Mouse (Mus musculus) heart, postnatal 4 days (tissue): ENCODE measurements around the gene Pde4b. TPM values are rescaled to one million over a fixed set of nuclear protein-coding genes. Genes with fewer than 3 reads are reported as not detected.
A peak's percentile ranks its signal among the peaks of the same experiment; 100 is the strongest.
"Not testable (repeated sequence)": the region's sequence is repeated elsewhere in the genome, so short reads cannot be mapped to it uniquely, and the experiment has no call there.

Experiments
- DNase-seq: peaks from one replicate; pipeline ENCODE4 v3.0.0; 2021
- total RNA-seq, 2 experiments: library from RNA; stranded (reverse); gene quantifications; 2 replicates each; pipeline ENCODE4 v1.2.3; 2021

Gene Pde4b
- 10 to 100 TPM; 67.2 to 72.1 TPM for total RNA-seq

DNA sequence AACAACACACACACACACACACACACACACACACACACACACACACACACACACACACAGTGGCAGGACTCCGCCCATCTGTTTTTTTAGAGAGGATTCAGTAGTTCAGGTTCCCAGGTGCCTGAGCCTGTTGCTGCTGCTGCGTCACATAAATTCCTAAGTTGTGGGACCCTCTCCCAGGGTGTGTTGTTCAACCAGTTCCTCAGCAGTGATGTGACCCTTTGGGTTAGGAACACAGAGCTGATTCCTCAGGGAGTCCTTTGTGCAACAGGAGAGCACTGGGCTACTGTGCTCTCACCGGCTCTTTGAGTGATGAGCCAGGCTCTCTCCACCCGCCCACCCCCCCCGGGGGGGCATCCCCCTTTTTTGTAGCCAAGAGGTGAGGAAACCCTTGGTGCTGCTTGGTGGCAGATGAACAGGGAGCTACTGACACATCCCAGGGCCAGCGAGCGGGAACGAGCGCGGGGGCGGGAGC lies at the start of gene Pde4b:
Gene Pde4b (plus strand): TSS at position 453 of the 475 bp plus-strand sequence.
- DNase-seq = no peak

DNA sequence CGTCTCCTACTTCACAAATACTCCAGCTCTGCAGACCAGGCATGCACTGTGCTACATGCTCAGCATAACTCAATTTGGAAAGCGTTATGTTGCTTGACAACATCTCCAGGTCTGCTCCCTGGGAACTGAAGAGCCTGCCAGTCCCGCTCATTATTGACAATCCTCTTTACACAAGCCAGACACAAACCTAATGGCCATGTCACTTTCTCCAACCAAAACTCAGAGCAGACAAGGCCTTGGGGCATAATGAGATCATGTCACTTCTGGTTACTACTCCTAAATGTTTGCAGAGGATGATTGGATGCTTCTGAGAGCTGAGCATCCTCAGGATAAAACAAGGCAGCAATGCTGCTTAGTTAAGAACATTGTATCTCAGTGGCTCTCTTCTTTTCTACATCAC lies 47.2 kb upstream of the Pde4b start:
- DNase-seq = no peak

DNA sequence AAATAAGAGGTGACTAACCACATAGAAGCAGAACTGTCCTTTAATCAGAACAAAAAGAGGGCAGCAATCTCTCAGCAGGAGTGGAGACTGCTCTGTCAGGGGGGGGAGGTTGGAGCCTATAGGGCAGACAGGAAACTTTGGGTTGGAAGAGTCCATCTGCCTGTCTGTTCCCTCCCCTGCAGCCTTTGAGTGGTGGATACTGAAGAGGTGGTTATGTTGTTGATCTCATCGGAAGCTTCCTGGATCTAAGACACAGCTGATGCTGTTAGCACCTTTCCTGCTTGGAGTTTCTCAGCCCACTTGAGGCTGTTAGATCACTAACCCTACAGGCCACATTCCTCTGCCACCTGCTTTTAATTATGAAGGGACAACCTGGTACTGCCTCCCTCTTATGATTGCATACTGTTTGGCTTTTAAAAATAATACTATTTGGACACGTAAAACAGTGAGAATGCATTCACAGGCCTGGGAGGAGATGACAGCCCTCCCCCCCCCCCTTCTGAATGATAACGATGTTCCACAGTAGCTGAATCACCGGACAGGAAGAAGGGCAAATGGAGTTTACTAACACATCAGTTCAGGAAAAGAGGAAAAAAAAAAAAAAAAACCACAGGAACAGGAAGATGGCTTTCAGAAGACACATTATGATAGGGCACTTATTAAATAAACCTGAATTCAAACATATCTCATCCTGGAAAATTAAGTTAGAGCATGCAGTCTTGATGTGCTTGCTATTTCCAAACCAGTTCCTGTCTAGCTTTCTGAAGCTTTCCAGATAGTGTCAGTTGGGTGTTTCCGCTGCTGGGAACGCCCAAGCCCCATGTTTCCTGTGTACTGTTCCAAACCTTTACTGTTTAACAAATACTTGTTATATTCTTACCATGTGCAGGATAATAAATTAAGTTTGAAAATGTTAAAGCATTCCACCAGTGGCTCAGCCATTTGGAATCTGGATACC lies 41.9 kb upstream of the Pde4b start:
- peak; percentile 17 for DNase-seq

DNA sequence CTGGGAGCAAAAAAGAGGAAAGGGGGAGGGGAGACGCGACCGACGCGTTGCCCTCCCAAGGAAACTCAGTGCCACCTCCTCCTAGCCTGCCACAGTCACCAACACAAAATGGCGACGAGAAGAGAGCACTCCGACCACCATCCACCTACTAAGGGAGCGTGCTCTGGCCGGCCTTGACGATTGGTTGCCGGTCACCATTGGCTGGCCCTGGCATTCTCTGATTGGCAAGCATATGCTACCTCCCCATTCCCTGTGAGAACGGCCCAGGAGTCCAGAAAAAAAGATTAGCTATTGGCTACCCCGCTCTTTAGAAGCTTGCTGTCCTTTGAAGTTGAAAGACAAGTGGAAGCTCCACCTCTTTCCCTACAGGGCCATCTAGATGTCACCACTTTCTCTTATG lies 38.0 kb upstream of the Pde4b start:
- not testable (repeated sequence) for DNase-seq

DNA sequence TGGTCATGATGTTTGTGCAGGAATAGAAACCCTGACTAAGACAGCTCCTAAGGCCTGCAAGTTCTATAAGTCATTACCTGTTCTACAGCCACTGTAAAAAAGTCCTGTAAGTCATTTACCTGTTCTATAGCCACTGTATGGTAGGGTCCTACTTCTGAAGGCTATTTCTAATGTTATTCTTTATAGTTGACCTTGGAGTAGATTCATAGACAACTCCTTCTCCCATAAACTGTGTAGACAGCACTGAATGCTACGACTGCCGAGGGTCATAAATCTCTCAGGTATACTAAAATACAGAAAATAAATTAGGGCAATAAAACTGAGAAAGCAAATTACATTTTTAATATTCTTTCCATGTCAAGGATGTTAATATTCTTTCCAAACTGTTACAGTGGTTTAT lies 26.0 kb upstream of the Pde4b start:
- no peak for DNase-seq

DNA sequence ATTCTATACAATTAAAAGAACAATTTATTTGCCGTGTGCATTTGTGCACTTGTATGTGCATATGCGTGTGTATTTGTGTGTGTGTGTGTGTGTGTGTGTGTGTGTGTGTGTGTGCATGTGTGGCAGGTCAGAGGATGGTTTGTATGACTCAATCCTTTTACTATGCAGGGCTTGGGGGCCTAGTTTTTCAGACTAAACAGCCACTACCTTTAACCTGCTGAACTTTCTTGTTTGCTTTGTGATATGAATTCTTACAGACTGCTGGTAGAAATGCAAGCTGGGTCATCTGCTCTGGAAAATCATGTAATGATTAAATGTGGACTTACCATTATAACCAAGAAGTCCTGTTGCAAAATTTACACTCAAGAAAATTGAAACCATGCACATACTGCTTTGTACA lies 18.0 kb upstream of the Pde4b start:
- DNase-seq = no peak

DNA sequence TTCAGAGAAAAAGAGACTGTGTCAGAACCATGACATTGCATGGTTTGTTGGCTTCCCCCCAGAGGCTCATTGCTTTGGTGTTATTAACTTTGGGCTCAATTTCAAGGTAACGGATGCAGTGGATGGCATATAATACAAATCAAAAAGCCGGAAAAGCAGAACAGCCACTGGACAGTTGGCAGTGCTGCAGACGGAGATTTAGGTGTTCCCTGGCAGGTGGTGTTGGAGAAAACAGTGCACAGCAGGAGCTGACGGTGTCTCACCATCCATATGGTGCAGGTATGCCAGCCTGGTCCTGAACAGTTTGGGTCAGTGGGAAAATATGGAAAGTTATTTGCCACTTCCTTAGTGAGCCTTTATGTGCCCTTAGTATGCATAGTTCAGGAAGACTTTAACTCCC lies 1.0 kb upstream of the Pde4b start:
- no peak for DNase-seq

DNA sequence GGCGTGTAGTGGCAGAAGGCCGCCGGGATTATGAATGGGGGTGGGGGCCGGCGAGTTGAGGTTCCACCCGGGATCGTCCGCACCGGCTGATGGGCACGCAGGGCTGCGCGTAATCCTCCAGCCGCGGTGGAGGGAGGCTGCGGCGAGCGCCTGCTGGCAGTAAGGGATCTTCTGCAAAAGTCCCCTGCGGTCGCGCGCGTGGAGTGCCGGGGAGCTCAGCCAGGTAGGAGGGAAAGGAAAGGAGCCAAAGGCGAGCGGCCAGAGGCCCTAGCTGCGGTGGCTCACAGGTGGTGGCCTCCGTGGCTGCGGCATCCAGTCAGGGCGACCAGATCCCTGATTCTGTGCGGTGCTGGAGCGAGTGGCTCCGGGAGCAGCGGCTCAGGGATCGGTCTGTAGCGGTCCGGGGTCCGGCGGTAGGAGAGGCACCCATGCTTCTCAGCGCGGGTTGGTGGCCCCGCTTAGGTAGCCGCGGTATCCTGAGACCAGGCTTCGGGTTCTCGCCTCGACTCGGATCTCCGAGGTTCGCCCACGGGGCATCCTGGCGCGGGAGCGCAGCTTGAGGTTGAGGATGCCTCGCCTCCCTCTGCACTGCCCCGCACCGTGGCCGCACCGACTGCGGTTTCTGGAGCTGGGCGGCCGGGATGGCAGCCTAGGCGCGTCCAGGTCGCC lies 357 bp downstream of the Pde4b start:
- DNase-seq = peak; percentile 21

DNA sequence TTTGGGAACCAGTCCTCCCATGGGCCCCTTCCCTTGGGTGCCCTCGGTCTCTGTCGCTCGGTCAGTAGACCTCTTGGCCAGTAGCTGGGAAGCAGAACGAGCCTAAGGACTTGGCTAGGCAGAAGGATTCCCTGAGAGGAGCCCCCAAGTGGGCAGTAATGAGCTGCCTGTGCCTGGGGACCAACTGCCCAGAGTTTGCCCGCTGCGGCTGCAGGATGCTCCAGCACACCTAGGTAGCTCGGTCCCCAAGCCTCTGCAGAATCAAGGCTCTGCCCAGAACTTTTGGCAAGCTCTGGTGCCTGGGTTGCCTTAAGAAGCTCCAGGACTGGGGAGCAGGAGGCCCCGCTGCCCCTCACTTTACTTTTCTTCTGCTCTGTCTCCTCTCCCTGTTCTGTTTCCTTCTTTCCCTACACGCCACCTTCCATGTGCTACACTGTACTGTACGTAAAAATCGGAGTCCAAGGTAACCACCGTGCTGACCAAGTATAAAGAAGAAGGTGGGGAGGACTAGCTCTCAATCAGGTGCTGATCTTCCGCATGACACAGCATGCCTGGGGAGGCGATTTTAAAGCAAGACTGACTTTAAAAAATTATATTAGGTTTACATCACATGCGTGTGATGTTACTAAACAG lies 1.0 kb downstream of the Pde4b start:
- DNase-seq = no peak

DNA sequence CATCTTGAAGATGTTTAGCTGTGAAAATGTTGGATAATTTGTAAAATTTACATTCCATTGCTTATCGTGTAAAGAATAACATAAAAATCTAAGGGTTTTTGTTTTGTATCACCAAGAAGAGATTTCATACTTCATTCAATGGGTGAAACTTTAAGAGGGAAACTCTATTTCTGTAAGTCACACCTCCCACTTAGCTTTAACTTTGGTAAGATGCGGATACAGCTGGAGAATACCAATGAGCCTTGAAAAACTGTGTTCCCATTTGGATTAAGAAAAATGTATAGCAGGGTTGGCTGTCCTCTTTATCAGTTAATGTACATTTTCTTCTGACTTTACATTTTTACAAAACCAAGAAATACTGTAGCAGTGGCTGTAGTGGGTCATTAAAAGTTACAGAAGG lies 8.5 kb downstream of the Pde4b start:
- DNase-seq = no peak

DNA sequence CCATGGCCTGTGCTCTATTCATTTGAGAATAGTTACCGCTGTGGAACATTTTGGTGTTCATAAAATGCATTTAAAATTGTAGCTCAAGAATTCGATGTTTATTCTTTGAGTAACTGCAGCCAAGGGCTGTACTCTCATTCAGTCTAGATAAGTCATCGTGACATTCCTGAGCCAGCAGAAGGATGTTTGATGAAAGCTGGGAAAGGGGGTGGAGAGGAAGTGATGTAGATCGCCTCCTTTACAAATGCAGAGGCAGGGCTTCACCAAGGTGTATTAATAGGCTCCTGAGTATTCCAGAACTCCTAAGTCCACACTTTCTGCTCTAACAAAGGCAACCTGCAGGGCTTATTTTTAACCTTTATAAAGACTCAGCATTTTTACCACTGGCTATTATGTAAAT lies 14.9 kb downstream of the Pde4b start:
- DNase-seq = no peak

DNA sequence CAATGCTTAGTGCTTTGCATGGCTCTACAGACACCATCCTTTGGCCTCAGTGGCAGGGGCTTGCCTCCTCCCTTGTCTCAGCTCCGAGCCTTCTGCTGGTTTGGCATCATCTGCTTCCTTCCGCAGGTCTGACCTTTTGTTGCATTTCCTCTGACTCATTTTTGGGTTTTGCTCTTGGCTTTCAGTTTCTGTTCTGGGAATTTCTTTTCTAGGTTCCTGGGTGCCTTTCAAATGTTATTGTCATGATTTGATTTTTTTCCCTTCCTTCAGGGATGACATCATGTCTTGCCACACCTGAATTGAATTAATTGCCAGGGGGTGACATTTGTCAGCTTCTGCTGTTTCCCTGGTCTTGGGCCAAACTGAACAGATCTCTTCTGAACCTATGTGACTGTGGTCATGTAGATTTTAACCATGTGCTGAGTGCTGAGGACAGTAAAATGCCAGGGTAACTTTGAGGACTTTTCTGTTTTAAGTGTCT lies 17.2 kb downstream of the Pde4b start:
- no peak for DNase-seq

DNA sequence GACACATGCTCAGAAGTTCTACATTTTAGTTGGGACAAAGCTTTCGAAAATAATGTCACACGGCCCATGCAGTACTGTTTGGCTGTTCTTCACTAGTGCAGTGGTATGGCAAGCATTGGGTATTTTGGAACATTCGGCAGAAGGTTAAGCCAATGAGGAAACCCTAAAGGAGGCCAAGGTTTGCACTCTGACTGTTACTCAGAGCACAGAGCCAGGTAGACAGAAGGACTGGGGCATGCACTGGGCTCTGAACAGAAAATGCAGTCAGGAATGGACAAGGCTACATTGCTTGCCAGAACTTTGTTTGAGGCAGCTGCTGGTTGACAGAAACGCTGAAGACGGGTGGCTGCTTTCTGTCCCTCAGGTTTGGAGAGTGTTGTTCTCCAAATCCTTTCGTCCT lies 19.4 kb downstream of the Pde4b start:
- no peak for DNase-seq

DNA sequence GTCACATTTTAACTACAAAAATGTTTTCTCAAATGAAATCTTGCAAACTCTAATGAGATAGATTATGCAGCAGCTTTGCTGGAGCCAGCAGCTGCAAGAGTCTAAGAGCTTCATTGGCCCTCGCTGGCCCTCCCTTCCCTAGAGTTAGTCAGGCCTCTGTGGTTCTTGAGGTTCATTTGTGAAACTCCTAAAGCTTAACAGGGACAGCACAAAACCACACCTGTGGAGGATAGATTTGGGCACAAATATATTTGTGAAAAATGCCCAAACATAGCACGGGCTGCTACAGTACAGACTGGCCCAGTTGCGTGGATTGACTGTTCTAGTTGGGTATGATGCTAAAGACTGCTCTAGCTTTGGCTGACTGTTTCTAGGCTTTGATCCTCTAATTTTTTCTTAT lies 32.1 kb downstream of the Pde4b start:
- no peak for DNase-seq

DNA sequence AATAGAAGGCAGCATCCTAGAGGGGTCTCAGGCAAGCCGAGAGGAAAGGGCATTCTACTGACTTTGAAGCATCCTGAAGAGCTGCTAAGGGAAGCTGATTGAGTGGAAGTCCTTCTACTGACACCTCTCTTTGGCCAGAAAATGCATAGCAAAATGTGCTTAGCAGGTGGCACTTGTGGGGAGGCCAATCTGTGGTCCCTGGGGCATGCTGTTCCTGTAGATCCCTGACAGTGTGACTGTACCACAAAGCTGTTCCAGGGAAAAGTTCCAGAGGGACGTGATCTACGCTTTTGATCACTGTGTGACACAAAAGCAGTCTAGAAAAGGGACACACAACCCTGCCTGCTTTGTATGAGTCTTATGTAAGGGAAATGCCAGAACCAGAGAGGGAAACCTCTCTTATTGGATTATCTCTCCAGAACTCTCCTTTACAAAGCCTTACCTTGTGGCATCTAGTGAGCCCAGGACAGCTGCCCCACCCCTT lies 49.1 kb downstream of the Pde4b start:
- no peak for DNase-seq

DNA sequence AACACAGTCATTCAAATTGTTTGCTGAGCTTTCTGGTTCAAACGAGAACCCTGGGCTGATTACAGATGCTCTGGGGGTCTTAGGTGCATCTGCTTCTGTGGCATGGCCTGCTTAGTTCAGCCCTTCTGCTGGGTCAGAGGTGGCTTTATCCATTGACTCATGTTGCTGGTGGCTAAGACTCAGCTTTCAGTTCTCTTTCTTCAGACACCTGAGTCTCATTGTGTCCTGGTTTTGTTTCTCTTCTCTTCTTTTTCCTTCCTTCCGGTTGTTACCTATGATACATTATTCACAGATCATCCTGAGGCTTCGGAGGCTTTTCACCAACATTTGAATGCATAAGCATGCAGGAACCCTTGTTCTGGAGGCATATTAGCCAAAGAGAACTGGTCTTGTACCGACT lies 51.0 kb downstream of the Pde4b start:
- no peak for DNase-seq

DNA sequence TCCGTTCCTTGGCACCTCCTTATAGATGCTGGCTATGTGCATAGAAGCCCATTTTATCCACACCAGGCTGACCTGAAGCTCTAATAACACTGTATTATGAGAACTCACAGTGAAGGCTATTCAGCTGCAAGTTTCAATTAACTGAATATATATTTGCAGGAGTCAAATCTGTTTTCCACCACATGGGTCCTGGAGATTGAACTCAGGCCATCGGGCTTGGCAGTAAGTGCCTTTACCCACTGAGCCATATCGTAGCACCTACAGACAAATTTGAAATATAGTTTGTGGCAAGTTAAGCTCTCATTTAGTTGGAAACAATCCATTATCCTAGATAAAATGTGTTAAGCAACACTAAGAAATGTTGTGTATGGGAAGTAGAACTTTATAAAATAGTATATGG lies 53.9 kb downstream of the Pde4b start:
- no peak for DNase-seq

DNA sequence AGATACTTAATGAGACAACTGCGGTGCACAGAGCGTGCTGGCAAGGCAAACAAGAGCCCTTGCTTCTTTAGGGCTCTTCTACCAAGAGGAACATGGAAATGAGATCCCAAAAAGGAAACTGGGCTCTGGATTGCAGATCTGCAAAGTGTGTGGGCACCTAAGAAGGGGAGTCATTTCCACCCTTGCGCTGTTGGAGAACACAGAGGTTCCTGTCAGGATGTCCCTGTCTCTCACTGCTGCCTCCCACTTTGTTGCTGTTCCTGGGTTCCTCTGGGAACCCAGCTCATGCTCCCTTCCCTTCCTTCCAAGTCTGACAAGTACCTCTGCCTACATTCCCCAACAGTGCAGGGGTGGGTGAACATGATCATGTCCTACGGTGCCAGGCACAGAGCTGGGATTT lies 61.4 kb downstream of the Pde4b start:
- no peak for DNase-seq

DNA sequence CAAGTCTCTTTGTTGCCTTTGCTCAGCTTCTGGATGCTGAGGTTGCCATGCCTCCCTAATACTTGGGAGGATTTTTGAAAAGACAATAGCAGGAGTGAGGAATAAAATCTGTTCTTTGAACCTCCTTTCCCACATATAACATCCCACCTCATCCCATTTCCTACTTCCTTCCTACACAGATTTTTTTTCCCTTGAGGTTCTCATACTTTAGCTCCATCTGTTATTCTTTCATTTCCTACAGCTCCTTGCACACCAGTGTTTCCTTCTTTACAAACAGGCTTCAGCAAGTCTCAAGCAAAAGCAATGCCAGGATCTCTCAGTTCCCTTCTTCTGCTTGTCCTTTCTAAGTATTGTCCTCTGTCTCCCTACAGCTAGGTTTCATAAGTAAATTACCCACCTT lies 71.8 kb downstream of the Pde4b start:
- DNase-seq = no peak

DNA sequence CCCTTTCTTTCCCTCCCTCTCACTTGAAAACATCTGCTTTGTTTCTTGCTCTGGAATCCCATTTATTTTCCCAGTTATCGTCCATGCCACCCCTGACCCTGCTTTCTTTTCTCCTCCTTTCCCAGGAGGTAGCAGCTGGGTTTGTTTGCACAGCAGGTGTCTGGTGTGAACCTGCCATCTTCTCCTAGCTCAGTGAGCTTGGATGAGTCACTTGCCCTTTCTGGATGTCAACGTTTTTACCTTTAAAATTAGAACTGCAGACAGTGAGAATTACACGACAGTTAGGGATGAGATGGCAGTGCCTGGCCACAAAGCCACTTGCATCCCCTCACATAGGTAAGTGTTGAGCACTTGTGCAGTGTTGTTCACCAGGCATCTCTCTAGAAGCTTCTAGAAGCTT lies 84.3 kb downstream of the Pde4b start:
- DNase-seq = no peak

DNA sequence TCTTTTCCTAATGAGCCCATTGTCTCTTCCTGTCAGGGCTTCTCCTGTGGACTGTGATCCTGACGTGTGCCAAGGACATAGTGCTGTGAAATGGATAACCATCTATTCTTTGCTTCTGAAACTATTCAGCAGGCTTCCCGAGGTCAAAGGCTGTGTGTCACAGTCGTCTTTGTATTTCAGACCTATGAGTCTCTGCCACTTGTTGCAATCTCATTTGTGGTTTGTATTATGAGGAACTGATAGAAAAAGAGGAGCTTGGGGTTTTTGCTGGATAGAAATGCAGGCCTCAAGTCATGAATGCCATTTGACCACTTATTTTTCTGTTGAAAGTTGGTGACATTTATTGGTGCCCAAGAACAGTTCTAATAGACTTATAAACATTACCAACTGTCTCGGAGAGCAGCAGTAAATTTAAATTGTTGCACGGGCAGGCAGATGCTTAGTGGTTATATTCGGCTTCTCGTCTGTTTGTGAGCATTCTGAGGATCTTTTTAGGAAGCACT lies 85.4 kb downstream of the Pde4b start:
- no peak for DNase-seq

DNA sequence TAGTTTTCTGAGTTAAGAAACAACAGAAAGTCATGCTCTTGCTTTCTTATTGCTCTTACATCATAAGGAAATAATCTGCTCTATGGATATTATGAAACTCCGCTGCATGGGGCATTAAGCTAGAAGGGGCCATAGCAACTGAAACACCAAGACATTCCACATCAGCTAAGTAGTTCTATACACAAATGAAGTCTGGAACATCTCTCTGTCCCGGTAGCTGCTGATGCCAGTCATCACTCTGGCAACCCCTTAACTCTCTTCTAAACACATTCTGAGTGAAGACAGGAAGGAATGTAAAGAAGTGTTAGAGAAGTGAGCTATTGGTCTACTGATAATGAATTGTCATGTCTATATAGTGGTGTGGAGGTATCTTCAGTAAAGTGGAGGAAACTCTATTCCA lies 88.6 kb downstream of the Pde4b start:
- DNase-seq = no peak

DNA sequence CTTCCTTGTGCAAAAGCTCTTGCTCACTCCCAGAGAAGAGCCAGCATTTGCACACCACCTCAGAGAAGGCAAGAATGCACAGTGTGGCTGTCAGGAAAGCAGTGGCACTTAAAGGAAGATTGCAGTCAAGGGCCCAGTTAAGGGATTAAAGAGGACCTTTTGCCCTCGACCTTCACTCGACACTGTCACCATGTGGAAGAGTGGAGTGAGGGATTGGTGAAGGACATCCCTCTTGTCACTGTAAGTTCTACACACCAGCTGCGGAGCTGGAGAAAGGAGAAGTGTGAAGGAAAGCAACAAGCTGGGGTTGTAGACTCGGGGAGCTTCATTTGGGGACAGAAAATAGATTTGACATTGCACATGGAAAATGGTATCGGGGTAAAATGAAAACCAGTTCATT lies 89.9 kb downstream of the Pde4b start:
- no peak for DNase-seq
